Mouse (Mus musculus): ENCODE measurements around the gene Lrig2. TPM values are rescaled to one million over a fixed set of nuclear protein-coding genes. Genes with fewer than 3 reads are reported as not detected.

The Lrig2 gene
- polyA plus RNA-seq, 1 experiment = 18.9 TPM

DNA sequence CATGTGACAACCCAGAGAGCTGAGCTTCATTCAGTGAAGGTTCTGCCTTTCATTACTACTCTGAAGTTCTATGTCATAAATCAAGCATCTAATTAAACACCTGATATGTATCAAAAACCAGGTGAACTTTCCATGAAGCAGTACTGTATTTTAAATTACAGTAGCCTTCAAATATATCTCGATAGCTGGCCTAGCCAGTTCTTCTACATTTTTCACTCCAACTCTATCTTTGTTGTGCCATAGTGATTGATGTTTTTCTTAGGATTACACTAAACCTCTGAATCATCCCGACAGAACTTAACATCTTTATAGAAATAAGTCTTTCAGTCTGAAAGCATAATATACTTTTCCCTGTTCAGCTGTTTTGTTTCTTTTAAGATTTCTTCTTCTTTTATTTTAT lies 2.8 kb upstream of the Lrig2 start:
- Histone ChIP-seq H3K4me3 (ENCODE audit: insufficient read depth, low read length) (no peak overlapping the region), H3K4me1 (ENCODE audit: control insufficient read depth, insufficient read depth, low read length) (no peaks in the 10 kb centered on the region), H3K27ac (ENCODE audit: insufficient read depth, low read length) (no peak overlapping the region)
- TF ChIP-seq CTCF (IDR thresholded peaks at IDR 0.05; ENCODE audit: extremely low read depth, insufficient read depth, low read length) (no peak), POLR2A (IDR thresholded peaks at IDR 0.05; ENCODE audit: extremely low read depth, insufficient read depth, low read length) (no peak)

DNA sequence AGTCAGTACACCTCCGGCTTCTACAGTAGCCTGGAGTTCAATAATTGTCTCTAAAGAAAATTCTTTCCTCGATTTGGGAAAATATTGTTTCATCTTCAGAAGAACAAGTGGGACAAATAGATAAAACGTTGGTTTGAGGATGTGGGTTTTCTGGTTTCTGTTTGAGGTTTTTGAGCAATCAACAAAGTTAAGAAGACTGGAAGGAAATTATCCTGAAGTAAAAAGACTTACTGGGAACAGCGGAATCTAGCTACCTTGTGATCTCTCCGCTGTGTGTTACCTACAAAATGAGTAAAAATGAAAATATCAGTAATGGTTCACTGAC lies 668 bp upstream of the Lrig2 start:
- Histone ChIP-seq H3K4me1 (ENCODE audit: control insufficient read depth, insufficient read depth, low read length) (peaks cover 3% of the 10 kb centered on the region; the same call in 1 of the 2 replicates), H3K27ac (ENCODE audit: insufficient read depth, low read length) (no peak overlapping the region), H3K4me3 (ENCODE audit: insufficient read depth, low read length) (peak overlapping the region; percentile 78)
- TF ChIP-seq POLR2A (IDR thresholded peaks at IDR 0.05; ENCODE audit: extremely low read depth, insufficient read depth, low read length) (no peak), CTCF (IDR thresholded peaks at IDR 0.05; ENCODE audit: extremely low read depth, insufficient read depth, low read length) (no peak)

DNA sequence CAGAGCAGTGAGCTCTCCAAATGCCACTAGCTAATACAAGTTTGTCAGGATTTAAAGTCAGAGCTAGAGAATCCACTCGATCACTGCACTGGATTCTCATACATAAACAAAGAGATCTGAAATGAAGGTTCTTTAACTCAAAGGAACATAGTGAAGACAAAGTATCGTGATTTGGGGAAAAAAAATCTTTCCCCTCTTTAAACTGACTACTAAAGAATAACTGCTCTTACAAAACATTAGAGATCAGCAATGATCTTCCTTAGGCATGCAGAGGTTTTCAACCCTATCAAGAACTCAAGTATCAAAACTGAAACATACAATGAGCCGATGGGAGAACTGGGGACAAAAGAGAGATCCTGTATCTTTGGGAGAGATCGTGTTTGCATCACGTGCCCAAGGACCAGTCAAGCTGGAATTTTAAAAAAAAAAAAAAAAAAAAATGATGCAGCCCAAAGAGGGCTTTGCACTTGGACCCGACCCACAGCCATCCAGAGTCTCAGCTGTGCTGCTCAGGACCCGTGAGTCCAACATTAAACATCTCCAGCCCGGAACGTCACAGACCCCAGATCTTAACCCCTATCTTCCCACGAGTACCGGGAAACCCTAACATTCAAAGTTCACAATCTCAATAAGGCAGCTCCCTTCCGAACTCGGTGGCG lies 818 bp downstream of the Lrig2 start:
- peak overlapping the region; percentile 78 for H3K4me3 ChIP-seq (ENCODE audit: insufficient read depth, low read length)
- TF ChIP-seq CTCF (IDR thresholded peaks at IDR 0.05; ENCODE audit: extremely low read depth, insufficient read depth, low read length) (no peak), POLR2A (IDR thresholded peaks at IDR 0.05; ENCODE audit: extremely low read depth, insufficient read depth, low read length) (no peak)
- H3K27ac ChIP-seq (ENCODE audit: insufficient read depth, low read length) = peak overlapping the region; percentile 80
- H3K4me1 ChIP-seq (ENCODE audit: control insufficient read depth, insufficient read depth, low read length) = peaks cover 5% of the 10 kb centered on the region; the same call in 1 of the 2 replicates

DNA sequence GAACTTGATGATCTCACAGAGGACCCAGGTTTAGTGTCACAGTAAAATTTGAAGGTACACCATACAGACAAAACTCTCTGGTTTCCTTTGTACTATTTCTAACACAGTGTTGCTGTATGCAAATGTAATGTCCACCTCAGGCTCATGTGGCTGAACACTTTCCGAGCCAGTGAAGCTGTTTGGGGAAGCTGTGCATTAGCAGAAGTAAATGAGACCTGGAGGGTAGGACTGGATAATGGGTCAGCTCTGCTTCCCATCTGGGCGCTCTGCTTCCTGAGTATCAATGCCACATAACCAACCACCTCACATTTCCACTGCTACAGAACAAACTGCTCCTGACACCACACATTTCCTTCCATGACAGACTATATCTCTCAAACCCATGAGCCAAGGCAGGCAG lies 10.1 kb downstream of the Lrig2 start:
- H3K4me1 ChIP-seq (ENCODE audit: control insufficient read depth, insufficient read depth, low read length) = peaks cover 2% of the 10 kb centered on the region; the same call in 1 of the 2 replicates
- no peak overlapping the region for H3K27ac ChIP-seq (ENCODE audit: insufficient read depth, low read length)
- H3K4me3 ChIP-seq (ENCODE audit: insufficient read depth, low read length) = no peak overlapping the region
- no peak for TF ChIP-seq CTCF (IDR thresholded peaks at IDR 0.05; ENCODE audit: extremely low read depth, insufficient read depth, low read length)
- TF ChIP-seq POLR2A (IDR thresholded peaks at IDR 0.05; ENCODE audit: extremely low read depth, insufficient read depth, low read length) = no peak

DNA sequence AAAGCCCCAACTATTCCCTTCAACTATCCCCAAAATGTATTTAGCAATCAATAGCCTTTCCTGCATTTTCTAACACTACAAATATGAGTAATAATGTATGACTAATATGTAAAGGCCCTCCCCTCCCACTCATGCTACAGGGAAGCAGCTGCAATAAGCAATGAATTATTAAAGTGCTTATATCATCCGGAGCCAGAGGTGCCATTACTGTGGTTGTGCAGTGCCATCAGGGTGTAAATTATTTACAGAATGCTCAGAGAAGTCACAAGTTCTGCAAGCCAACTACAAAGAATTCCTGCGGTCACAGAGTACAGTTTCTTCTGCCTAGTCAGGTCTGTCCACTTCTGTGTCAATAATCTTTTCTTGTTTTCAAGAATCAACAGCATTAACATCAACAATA lies 10.8 kb downstream of the Lrig2 start:
- TF ChIP-seq CTCF (IDR thresholded peaks at IDR 0.05; ENCODE audit: extremely low read depth, insufficient read depth, low read length) (no peak), POLR2A (IDR thresholded peaks at IDR 0.05; ENCODE audit: extremely low read depth, insufficient read depth, low read length) (no peak)
- H3K27ac ChIP-seq (ENCODE audit: insufficient read depth, low read length) = no peak overlapping the region
- H3K4me3 ChIP-seq (ENCODE audit: insufficient read depth, low read length) = no peak overlapping the region
- peaks cover 2% of the 10 kb centered on the region; the same call in 1 of the 2 replicates for H3K4me1 ChIP-seq (ENCODE audit: control insufficient read depth, insufficient read depth, low read length)

DNA sequence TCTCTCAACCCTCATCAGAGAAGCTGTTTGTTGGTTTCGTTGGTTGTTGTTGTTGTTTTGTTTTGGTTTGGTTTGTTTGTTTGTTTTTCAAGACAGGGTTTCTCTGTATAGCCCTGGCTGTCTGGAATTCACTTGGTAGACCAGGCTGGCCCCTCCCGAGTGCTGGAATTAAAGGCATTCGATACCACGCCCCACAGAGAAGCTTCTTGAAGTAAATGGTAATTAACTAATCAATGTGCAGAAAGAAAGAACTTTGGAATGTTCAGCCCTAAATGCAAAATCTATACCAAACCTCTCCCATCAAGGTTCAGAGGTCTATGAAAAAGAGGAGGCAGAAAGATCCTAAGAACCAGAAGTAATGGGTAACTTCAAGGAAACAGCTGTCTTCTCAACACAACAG lies 15.5 kb downstream of the Lrig2 start:
- H3K4me3 ChIP-seq (ENCODE audit: insufficient read depth, low read length) = no peak overlapping the region
- no peaks in the 10 kb centered on the region; the same call in 1 of the 2 replicates for H3K4me1 ChIP-seq (ENCODE audit: control insufficient read depth, insufficient read depth, low read length)
- no peak overlapping the region for H3K27ac ChIP-seq (ENCODE audit: insufficient read depth, low read length)
- no peak for TF ChIP-seq POLR2A (IDR thresholded peaks at IDR 0.05; ENCODE audit: extremely low read depth, insufficient read depth, low read length)
- TF ChIP-seq CTCF (IDR thresholded peaks at IDR 0.05; ENCODE audit: extremely low read depth, insufficient read depth, low read length) = no peak

DNA sequence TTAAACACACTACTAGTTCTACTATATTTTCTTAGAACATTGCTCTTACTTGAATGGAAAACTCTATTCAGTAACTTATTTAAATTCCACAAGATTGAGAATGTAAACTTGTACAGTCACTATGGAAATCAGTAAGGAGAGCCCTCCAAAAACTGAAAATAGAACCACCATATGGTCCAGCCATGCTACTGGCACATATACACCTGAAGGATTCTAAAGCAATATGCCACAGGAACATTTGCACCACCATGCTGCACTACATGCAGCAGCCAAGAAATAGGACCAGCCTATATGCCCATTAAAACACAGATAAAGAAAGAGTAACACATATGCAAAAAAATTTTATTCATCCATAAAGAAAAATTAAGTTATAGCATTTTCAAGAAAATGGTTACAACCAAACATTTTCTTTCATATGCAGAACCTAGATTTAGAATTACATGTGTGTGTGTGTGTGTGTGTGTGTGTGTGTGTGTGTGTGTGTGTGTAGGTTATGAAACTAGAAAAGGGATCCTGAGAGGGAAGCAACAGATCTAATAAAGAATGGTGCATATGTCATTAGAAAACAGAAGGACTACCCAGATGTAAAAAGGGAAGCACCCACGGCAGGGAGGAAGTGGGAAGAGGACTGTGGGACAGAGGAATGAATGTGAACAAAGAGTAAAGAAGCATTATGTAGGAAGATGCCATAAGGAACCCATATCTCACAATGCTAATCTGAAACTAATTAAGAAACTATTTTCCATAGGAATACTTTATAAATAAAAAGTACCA lies 30.6 kb downstream of the Lrig2 start:
- Histone ChIP-seq H3K27ac (ENCODE audit: insufficient read depth, low read length) (no peak overlapping the region), H3K4me3 (ENCODE audit: insufficient read depth, low read length) (no peak overlapping the region), H3K4me1 (ENCODE audit: control insufficient read depth, insufficient read depth, low read length) (no peaks in the 10 kb centered on the region)
- TF ChIP-seq POLR2A (IDR thresholded peaks at IDR 0.05; ENCODE audit: extremely low read depth, insufficient read depth, low read length) (no peak), CTCF (IDR thresholded peaks at IDR 0.05; ENCODE audit: extremely low read depth, insufficient read depth, low read length) (no peak)

DNA sequence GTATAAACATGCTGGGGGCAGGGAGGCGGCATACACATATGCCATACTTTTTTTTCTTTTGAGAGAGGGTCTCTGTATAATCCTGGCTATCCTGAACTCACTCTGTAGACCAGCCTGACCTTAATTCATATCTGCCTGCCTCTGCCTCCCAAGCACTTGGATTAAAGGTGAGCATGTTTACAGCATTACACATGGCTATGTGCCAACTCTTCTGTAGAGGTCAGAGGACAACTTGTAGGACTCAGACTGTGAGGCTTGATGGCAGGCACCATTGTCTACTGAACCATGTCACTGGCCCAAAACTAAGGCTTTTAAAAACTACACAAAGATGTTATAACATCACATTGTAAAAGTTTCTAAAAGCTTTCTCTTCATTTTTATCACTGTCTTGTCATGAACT lies 33.7 kb downstream of the Lrig2 start:
- TF ChIP-seq CTCF (IDR thresholded peaks at IDR 0.05; ENCODE audit: extremely low read depth, insufficient read depth, low read length) (no peak), POLR2A (IDR thresholded peaks at IDR 0.05; ENCODE audit: extremely low read depth, insufficient read depth, low read length) (no peak)
- H3K27ac ChIP-seq (ENCODE audit: insufficient read depth, low read length) = no peak overlapping the region
- no peaks in the 10 kb centered on the region for H3K4me1 ChIP-seq (ENCODE audit: control insufficient read depth, insufficient read depth, low read length)
- H3K4me3 ChIP-seq (ENCODE audit: insufficient read depth, low read length) = no peak overlapping the region

DNA sequence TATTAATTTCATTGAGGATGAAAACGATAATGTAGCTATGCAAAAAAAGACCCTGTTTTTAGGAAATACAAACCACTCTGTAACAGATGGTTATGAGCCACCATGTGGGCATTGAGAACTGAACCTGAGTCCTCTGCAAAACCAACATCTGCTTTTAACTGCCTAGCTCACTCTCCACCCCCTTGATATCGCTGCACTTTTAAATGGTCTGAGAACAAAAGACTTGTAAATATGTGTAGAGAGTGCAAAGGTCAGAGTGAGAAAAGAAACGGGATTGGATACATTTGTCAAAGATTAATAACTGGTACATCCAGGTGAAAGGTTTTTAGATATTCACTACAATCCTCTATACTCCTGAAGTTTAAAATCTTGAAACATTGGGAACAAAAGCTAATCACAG lies 42.3 kb downstream of the Lrig2 start:
- Histone ChIP-seq H3K4me3 (ENCODE audit: insufficient read depth, low read length) (no peak overlapping the region), H3K27ac (ENCODE audit: insufficient read depth, low read length) (no peak overlapping the region), H3K4me1 (ENCODE audit: control insufficient read depth, insufficient read depth, low read length) (no peaks in the 10 kb centered on the region)
- no peak for TF ChIP-seq POLR2A (IDR thresholded peaks at IDR 0.05; ENCODE audit: extremely low read depth, insufficient read depth, low read length)
- no peak for TF ChIP-seq CTCF (IDR thresholded peaks at IDR 0.05; ENCODE audit: extremely low read depth, insufficient read depth, low read length)

DNA sequence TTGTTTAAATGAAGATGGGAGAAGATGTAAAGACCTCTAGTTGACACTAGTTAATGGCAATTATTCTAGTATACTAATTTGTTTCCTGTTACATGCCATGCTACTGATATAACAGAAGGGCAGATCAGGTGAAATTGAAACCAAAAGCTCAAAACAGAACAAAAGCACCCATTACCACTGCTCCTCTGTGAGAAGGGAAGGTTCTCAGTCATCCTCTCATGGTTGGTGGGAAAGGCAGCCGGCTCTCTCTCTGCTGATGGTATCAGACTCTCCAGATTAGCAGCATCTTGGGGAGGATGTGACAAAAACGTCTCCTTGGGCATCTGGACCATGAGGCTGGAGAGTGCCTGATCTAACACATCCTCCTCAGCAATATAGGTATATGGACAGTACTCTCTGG lies 50.5 kb downstream of the Lrig2 start:
- Histone ChIP-seq H3K4me3 (ENCODE audit: insufficient read depth, low read length) (no peak overlapping the region), H3K4me1 (ENCODE audit: control insufficient read depth, insufficient read depth, low read length) (no peaks in the 10 kb centered on the region)
- no peak for TF ChIP-seq POLR2A (IDR thresholded peaks at IDR 0.05; ENCODE audit: extremely low read depth, insufficient read depth, low read length)
- TF ChIP-seq CTCF (IDR thresholded peaks at IDR 0.05; ENCODE audit: extremely low read depth, insufficient read depth, low read length) = no peak

More for the DNA sequence above, 50.5 kb downstream of the Lrig2 start:
- no peak overlapping the region for H3K27ac ChIP-seq (ENCODE audit: insufficient read depth, low read length)

Data from cortical plate, adult 2 months (tissue).